Mouse (Mus musculus) liver, postnatal 0 days (tissue): ENCODE data around the gene Mga.

Experiments used
- CTCF ChIP-seq: sonication (generic); IDR thresholded peaks from 2 replicates; pipeline ENCODE4 v1.5.1; 2016; ENCODE audit warnings: antibody characterized with exemption, low read depth
- EP300 ChIP-seq: IDR thresholded peaks from 2 replicates; pipeline ENCODE4 v1.6.1; 2016; ENCODE audit warnings: antibody characterized with exemption, low read depth, mild to moderate bottlenecking

- TF ChIP-seq CTCF (no peak), EP300 (no peak)
Measured at GRCm38 (mm10) chr2:119916007-119916406, 19.0 kb downstream of the Mga start.
